Mouse (Mus musculus) inflammation-experienced regulatory T-cells, adult 6 months (primary cell): ENCODE measurements around the gene Slc9a2. TPM values are rescaled to one million over a fixed set of nuclear protein-coding genes. Genes with fewer than 3 reads are reported as not detected.
"Not testable (repeated sequence)": the region's sequence is repeated elsewhere in the genome, so short reads cannot be mapped to it uniquely, and the experiment has no call there.

Experiments
- ATAC-seq: one replicate; pipeline ENCODE4 v1.8.0; 2017
- polyA plus RNA-seq, 3 experiments: library from polyadenylated mRNA; unstranded; fragments of 100-300 nt; shearing (Covaris generic); gene quantifications; one replicate each; pipeline ENCODE4 v1.2.1; 2017

The Slc9a2 gene
- polyA plus RNA-seq = not detected

DNA sequence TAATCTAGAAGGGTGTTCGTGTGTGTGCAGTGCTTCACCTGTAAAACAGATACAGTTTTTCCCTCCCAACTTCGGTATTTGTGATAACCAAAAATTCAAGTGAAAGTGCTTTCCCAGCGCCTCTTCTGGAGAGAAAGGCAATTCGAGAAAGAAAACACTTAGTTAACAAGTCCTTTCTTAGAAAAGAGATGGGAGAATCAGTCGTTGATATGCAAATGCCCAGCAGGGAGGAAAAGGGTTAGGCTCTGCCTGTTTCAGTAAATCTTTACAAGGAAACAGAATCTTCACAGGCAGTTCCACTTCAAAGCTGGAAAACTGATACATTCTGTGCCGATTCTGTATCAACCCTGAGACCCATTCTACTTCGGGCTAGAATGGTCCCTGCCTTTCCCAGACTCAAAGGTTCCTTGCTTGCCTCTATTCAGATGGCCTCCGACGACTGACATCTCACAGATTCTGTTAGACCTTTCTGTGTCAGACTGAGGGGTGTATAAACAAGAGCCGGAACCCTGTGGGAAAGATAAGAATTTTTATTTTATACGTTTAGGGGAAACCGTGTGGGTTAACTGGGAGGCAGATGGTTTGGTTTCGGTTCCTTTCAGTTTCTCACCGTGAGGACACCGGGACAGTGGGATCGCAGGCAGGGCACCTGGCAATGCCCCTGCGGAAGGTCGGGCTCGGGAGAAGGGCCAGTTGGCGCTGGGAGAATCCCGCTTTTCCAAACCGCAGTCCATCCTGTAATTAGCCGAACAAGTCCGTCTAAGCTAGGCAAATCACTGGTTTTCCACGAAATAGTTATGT lies at the start of gene Slc9a2:
Slc9a2 (plus strand) TSS at position 508 of the 801 bp plus-strand sequence.
- ATAC-seq = no peak

DNA sequence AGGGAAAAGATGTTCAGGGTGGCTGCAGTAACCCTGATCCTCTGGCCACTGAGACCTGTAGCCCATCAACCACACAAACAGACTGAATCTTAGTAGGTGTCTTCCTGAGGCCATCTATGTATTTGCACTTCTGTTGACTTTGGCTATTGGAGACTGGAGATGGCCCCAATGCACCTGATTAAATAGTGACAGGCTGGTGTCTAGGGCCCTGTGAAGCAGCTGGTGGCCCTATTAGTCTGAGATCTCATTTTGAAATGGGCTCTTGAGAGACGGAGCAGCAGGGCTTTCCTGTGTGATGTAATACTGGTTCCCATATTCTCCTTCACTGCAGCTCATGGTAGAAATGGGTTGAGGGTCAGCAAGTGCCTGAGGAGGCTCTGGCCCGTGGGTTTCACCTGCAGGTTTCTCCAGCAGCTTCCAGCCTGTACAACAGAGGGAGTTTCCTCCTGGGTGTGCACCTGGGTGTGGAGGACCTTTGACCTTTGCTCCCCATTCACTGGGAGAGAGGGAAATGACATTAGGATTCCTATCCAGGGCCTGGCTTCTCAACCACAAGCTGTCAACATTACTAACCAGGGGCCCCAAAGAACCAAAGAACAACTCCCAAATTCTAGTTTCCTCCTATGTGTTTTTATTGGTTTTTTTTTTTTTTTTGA lies 47.8 kb upstream of the Slc9a2 start:
- no peak for ATAC-seq

DNA sequence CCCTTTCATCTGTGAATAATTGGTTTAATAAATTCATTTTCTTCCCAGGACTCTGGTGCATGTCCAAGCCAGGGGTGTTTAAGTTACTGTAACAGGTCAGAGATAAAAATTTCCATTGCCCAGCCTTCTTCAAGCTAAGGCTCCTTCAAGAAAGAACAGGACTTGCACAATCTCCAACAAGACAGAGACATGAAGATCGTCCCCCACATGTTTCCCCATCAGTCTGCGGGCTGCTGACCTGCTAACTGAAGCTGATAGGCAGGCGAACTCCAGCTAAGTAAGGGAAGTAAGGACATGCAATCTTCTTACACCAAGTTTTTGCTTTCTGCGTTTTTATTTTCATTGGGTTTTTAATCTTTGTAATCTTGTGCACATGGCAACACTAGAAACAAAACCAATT lies 45.8 kb upstream of the Slc9a2 start:
- ATAC-seq = no peak

DNA sequence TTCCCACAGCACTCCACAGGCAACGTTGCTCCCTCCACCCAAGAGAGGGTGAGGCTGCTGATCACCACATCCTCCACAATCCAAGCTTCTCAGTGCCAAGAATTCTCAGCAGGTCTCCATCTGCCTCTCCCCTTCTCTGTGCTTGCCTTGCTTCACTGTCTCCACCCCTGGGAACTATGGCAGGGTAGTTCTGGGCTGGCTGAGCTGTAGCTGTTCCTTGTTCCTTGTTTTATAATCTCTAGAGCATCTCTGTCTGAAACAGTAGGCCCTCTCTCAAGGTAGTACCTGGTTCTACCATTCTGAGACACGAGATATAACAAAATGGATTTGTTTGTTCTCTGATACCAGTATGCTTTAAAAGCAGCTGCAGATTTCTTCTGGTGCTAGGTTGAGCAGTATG lies 32.1 kb upstream of the Slc9a2 start:
- no peak for ATAC-seq

DNA sequence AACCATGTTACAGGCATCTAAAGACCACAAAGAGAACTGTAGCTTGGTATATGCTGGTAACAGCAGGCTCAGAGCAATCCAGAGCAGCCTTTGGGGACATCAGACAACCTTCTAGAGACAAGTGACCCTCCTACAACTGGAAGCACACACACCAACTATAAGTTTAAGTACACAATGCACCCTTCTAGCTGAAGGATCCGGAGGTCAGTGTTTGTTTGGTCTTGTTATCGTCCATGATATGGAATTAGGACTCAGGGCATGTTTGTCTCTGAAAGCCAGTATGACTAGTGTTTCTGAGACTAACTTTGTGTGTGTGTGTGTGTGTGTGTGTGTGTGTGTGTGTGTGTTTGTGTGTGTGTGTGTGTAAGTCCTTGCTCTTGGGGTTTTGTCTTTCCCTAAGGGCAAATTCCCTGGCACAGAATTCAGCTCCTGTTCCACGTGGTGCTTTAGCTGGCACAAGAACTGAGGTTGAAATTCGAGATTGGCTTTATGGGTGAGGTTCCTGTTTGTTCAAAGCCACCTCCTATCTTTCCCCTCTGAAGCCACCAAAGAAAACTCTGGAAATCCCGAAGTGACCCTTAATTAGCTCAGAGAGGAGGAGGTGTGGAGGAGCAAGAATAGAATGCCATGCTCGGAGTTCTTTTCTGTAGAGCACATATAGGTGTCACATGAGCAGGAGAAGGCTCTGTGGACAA lies 29.4 kb upstream of the Slc9a2 start:
- ATAC-seq = no peak

DNA sequence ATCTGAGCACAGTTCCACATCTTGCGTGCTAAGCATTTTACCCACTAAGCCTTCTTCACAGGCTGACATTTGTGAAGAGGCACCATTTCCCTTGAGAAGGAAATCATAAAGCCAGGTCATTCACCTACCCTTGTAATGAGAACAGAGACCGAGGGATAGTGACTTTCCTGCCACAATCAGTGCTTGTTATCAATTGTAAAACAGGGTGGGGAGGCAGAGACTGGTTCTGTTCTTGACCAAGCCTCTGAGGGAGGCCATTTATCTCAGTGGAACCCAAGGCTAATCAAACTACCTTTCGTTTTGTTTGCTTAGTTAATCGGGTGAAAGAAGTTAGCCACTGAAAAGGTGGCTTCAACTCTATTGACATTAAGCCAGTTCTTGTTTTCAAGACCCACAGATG lies 23.3 kb upstream of the Slc9a2 start:
- ATAC-seq = no peak

DNA sequence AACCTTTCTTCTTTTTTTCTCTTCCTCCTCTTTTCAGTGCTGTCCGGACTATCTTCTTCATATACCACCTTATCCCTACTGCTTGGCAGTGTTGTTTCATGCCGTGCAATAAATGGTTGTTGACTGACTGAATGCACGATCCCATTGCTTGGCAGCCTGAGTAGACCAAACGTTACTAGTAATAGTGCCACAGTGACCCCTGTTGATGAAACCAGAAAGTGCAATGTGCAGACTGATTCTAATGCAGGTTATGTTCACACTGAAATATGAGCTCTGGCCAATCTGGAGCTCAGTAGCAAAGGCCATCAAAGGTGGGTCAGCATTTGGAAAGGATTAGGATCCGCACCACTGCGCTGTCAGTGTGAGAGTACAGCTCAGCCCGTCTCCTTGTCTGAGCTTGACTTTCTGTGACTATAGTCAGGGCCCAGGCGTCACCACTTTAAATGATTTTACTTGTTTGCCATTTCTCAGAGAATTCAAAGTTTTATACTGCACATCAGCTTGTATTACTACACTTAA lies 22.3 kb upstream of the Slc9a2 start:
- no peak for ATAC-seq

DNA sequence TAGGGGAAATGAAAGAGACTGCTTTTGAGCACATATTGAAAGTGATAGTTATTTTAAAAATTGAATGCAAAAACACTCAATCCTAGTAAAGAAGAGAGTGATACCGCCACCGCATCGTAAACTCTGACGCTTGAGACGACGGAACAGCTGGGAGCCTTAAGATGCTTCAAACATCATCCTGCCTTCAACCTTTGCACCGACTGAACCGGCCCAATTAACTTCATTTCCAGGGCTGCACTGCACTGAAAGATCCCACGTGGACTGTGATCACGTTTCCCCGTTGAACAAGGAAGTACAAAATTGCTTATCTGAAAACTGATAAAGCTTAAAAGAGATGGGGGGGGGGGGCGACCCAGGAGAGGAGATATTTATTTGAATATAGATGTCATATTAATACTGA lies 21.4 kb upstream of the Slc9a2 start:
- no peak for ATAC-seq

DNA sequence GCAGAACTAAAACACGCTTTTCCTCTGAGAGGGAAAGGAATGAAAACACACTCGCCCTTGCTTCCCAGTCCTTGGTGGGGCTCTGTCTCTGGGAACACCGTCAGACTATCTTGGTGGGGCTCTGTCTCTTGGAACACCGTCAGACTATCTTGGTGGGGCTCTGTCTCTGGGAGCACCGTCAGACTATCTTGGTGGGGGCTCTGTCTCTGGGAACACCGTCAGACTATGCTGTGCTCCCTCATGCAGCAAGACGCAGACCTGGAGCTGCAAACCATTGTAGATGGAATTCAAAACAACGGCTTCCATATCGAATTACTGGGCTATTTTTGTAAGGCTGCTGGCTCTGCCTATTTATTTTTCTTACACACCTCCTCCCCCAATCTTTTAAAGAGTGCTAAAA lies 20.9 kb upstream of the Slc9a2 start:
- ATAC-seq = no peak

DNA sequence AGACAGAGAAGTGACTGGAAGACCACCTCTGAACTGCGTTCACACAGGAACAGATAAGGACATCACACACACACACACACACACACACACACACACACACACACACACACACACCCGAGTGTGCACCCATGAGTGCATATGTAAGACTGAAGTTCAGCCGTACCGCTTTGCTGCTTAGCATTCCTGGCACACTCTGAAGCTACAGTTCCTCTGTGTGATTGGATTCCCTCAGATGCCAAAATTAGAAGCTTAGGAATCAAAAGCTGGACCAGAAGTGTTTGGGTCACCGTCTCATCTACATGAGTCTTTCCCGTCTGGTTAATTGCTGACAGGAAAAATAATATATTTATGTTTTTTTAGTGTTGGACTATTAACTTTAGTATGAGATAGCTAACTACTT lies 19.5 kb upstream of the Slc9a2 start:
- no peak for ATAC-seq

DNA sequence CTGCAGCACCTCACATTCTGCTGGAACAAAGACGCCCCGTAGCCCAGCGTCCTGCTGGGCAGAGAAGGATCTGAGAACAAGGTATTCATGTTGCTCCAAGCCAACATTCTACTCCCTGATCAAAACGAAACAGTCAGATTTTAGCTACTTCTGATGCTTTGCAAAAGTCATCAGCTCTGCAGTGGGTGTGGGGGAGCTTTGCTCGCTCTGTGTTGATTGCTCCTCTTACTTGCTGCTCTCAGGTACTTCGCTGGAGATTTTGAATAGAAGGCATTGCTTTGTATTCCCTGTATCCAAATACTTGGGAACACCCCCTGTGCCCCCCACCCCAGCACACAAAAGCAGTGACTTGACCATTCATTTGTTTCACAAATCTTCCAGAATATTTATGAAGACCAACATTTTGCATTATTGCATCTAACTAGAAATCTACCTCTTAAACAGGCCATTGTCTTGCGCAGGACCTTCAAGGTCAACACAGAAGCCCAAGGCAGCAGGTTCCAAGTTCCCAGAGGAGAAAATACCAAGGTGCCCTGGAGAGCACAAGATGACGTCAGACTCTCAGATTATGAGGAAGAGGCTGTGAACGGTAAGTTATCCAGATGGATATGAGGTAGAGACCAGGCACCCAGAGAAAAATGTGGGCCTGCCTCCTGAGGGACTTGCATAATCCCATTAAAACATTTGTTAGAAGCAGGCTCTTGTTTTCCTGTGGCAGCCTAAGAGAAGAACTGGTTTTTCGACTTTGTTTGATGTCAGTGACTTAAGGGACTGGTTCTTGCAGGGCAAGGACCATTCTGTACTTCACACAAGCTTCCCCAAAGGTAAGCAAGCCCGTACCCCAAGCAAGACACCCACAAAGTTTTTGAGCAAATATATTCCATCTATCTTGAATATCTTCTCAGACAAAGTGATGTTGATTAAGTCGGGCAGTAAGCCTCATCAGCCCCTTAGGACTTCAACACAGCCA lies 14.7 kb upstream of the Slc9a2 start:
- ATAC-seq = no peak

DNA sequence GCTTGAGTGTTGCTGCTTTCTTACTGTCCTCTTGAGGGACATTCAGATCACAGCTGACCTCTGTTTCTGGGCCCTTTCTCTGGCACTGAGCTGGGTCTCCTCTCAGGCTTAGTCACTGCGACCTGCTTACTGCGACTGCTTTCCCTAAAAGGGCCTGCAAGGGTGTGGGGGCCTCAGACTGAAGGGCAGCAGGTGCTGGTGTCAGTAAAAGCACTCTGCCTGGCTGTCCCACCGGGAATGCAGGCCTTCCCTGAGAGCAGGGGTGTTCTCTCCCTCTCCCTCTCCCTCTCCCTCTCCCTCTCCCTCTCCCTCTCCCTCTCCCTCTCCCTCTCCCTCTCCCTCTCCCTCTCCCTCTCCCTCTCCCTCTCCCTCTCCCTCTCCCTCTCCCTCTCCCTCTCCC lies 12.9 kb upstream of the Slc9a2 start:
- ATAC-seq = not testable (repeated sequence)

DNA sequence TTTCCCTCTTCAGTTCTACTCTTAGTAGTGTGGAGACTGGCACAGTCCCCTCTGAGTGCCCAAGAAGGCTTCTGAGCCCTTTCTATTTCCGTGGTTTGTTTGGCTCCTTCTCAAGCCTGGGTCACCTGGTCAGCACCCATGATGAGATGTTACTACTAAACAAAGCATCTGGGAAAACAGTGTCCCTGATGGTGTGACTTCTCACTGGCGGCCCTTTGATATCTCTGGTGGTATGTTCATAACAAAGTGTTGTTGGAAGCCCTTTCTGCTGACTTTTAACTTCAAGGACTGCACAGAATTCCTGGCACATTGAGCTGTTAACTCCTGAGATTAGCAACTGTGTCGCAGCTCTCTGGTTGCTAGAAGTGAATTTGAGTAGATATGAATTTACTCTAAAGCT lies 10.3 kb upstream of the Slc9a2 start:
- ATAC-seq = no peak

DNA sequence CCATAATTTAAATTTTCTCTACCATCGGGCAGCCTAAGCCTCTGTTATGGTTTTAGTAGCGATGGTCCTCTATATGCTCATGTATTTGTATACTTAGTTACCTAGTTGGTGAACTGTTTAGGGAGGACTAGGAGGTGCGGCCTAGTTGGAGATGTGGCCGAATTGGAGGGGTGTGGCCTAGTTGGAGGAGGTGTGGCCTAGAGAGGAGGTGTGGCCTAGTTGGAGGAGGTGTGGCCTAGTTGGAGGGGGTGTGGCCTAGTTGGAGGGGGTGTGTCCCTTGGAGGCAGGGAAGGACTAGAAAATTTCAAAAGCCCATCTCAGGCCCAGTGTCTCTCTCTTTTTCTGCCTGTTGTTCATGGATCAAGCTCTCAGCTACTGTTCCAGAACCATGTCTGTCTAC lies 8.9 kb upstream of the Slc9a2 start:
- ATAC-seq = no peak

DNA sequence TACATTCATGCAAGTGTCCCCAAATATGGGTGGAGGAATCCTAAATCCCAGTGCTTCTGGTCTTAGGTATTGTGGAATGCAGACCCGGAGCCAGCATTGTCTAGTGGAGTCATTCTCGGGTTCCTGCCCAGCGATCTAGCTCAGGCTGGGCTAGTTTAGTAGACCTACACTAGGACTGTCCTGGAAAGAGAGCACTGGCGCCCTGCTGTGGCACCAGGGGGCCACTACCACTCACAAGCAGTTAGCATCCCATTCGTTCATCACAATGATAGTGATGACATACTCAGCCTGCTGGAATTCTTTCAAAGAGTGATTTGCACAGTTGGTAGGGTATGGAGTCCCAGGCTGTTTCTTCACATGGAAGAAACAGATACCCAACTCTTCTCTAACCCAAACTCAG lies 3.1 kb upstream of the Slc9a2 start:
- no peak for ATAC-seq

DNA sequence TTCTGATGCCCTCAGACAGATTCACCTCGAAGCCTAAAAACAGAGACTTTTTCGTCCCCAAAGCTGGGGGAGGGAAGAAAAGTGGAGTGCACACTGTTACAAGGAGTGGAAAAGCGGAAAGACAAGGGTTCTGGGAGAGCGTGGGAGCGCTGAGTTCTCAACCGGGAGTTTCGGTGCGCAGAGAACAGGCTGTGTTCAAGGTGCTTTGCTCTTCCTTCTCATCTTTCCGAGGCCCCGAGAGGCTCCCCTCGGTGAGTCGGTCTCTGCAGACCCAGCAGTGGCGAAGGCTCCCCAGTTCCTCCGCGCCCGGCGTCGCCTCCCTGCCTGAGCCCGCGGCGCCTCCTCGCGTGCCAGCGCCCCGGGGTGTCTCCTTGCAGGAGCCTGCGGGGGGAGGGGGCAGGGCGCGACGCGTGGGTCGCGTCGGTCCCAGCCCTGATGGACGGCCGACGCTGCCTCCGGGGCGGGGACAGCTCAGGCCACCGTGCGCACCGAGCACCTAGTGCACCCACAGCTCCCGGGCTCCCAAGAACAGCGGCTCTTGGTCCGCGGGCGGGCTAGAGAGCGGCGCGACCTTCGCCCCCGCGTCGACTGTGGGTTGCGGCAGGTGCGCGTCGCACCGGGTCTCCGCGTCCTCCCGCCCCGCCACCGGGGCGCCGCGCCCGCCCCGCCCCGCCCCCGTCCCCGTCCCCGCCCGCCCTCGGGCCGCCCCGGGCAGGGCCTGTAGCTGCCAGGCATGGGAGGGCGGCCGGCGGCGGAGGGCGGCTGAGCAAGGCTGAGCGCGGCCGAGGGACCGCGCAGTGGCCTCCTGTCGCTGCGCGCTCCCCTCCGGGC lies 709 bp downstream of the Slc9a2 start:
- ATAC-seq = no peak

DNA sequence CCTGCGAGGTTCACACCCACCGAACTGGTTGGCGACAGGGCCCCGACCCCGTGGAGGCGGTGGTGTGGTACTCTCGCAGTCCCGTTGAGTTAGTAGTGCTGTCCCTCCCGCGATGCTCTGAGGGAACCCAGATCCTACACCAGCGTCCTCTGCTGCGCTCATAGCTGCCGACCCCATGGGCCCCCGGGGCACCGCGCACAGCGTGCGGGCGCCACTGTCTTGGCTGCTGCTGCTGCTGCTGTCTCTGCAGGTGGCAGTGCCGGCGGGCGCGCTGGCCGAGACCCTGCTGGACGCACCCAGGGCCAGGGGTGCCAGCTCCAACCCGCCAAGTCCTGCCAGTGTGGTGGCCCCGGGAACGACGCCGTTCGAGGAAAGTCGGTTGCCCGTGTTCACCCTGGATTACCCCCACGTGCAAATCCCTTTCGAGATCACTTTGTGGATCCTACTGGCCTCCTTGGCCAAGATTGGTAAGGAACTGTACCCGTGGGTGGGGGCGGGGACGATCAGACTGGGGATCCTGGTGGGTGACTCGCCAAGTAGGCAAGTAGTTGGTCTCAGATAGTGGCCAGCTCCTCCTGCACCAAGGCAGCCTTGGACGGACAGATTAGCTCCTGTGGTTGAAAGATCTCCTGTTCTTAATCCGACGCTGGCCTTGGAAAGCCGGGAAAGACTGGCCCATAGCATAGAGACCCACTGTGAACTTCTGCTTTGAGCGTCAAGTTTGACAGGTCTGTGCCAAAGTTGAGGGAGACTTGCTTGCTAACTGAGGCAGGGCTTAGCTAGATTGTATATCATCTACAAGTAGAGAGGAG lies 1.5 kb downstream of the Slc9a2 start:
- no peak for ATAC-seq

DNA sequence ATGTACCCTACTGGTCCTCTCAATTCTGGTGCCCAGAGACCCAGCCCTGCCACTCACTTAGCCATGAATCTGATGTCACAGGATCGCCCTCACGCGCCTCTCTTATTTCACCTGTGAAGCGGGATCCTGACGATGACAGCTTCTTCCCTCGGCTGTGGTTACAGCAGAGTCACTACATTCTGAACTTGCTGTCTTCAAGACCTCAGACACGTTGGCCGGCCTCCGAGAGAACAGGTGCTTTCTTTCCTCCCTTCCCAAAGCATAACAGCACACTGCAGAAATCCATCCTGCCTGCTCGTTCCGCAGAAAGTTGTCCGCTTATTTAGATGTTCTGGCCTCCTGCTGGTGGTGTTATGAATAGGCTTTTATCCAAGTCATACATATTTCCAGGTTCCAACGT lies 13.9 kb downstream of the Slc9a2 start:
- no peak for ATAC-seq

DNA sequence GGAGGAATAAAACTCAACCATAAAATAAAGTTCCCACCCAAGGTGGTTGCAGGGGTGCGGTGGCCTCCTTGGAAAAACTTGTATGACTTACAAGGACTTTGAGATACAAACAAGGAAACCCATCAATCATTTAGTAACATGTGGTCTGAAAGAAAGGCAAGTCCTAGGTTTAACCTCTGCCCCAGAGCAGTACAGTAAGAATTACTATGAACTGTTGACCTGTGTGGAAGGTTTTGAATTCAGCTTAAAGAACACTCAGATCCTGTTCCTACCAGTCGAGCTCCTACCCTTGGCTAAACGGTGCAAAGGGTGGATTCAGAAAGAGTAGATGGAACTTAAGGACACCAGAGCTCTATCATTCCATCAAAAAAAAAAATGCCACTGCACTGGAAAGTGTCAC lies 16.1 kb downstream of the Slc9a2 start:
- ATAC-seq = no peak

DNA sequence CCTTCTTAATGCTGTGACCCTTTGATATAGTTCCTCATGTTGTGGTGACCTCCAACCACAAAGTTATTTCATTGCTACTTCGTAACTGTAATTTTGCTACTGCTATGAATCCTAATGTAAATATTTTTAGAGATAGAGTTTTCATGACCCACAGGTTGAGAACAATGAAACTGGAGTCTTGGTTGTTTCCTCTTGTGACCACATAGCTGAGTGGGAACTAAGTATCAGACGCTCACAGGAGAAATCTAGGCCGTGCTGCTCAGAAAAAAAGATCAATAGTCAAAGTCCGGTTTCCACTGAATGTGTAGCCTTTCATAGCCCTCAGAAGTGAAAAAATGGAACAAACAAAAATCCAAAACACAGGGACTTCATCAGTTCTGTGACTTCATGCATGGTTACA lies 24.7 kb downstream of the Slc9a2 start:
- ATAC-seq = no peak

DNA sequence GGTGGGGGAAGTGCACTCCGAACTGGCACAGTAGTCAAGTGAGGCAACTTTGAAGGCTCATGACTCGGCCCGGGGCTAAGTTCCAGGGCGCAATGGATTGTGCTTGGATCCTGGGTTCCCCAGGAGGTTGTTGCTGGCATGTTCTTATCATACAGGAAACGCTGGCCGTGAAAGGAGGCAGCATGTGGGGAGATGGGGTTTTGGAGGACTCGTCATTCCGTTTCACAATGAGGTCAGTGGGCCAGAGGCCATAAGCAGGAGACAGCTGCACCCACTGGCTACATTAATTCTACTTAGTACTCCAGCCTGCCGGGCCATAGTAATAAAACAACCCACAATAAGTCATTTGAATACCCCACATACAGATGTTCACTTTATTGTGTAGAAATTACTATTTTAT lies 34.6 kb downstream of the Slc9a2 start:
- no peak for ATAC-seq
